Mouse (Mus musculus): Measurements from ENCODE around the gene Olfr1373.
A peak's percentile ranks its signal among the peaks of the same experiment; 100 is the strongest.
"Not testable (repeated sequence)": the region's sequence is repeated elsewhere in the genome, so short reads cannot be mapped to it uniquely, and the experiment has no call there.

Gene Olfr1373

GRCm38 (mm10) chr11:52145428-52145827 lies at the start of gene Olfr1373:
Olfr1373 (minus strand) TSS chr11:52145528.
- not testable (repeated sequence) for DNase-seq

- not testable (repeated sequence) for DNase-seq
These were observed 35.3 kb upstream of the Olfr1373 start for GRCm38 (mm10) chr11:52180651-52181050.

- DNase-seq: not testable (repeated sequence)
These were observed 34.6 kb upstream of the Olfr1373 start for GRCm38 (mm10) chr11:52179897-52180296.

- DNase-seq: no peak
These were observed 23.1 kb upstream of the Olfr1373 start for GRCm38 (mm10) chr11:52168461-52168860.

- DNase-seq: peak; percentile 43 to 64
These were observed 22.6 kb upstream of the Olfr1373 start for GRCm38 (mm10) chr11:52167901-52168302.

GRCm38 (mm10) chr11:52167126-52167525 lies 21.8 kb upstream of the Olfr1373 start:
- peak; percentile 41 to 43 for DNase-seq

- peak; percentile 65 to 75 for DNase-seq
These were observed 18.6 kb upstream of the Olfr1373 start for GRCm38 (mm10) chr11:52163926-52164325.

- peak; percentile 41 to 60 for DNase-seq
These were observed 1.7 kb downstream of the Olfr1373 start for GRCm38 (mm10) chr11:52143675-52144074.

GRCm38 (mm10) chr11:52130451-52131068 lies 14.8 kb downstream of the Olfr1373 start:
- no peak for DNase-seq

- peak in 1 of 2 experiments; percentile 27 for DNase-seq
These were observed 15.5 kb downstream of the Olfr1373 start for GRCm38 (mm10) chr11:52129621-52130450.

- DNase-seq: peak in 1 of 2 experiments; percentile 23
These were observed 16.2 kb downstream of the Olfr1373 start for GRCm38 (mm10) chr11:52129171-52129570.

GRCm38 (mm10) chr11:52128316-52129061 lies 16.8 kb downstream of the Olfr1373 start:
- no peak for DNase-seq

GRCm38 (mm10) chr11:52127760-52128159 lies 17.6 kb downstream of the Olfr1373 start:
- no peak for DNase-seq

- no peak for DNase-seq
These were observed 18.2 kb downstream of the Olfr1373 start for GRCm38 (mm10) chr11:52127169-52127568.

- no peak for DNase-seq
These were observed 20.9 kb downstream of the Olfr1373 start for GRCm38 (mm10) chr11:52124468-52124867.

GRCm38 (mm10) chr11:52122045-52122444 lies 23.3 kb downstream of the Olfr1373 start:
- no peak for DNase-seq

- not testable (repeated sequence) for DNase-seq
These were observed 24.9 kb downstream of the Olfr1373 start for GRCm38 (mm10) chr11:52120415-52120814.

GRCm38 (mm10) chr11:52117156-52117555 lies 28.2 kb downstream of the Olfr1373 start:
- DNase-seq: no peak

GRCm38 (mm10) chr11:52116117-52116516 lies 29.2 kb downstream of the Olfr1373 start:
- DNase-seq: not testable (repeated sequence)

GRCm38 (mm10) chr11:52115479-52115878 lies 29.8 kb downstream of the Olfr1373 start:
- no peak for DNase-seq

- no peak for DNase-seq
These were observed 35.9 kb downstream of the Olfr1373 start for GRCm38 (mm10) chr11:52109421-52109820.

- no peak for DNase-seq
These were observed 36.5 kb downstream of the Olfr1373 start for GRCm38 (mm10) chr11:52108796-52109195.

- no peak for DNase-seq
These were observed 38.9 kb downstream of the Olfr1373 start for GRCm38 (mm10) chr11:52106438-52106837.
